Mouse (Mus musculus): ENCODE data around the gene Hist1h2ai.
A peak's percentile ranks its signal among the peaks of the same experiment; 100 is the strongest.
"Not testable (repeated sequence)": the region's sequence is repeated elsewhere in the genome, so short reads cannot be mapped to it uniquely, and the experiment has no call there.

The Hist1h2ai gene

GRCm38 (mm10) chr13:21715864-21716539 is at the start of gene Hist1h2ai, which contains the start of gene Hist1h2bl:
Gene Hist1h2ai (plus strand): TSS chr13:21716422.
Gene Hist1h2bl (minus strand): TSS chr13:21716143.
- DNase-seq (ENCODE audit: low read depth, low spot score), result peak; percentile 80

- no peak for DNase-seq (ENCODE audit: low read depth, low spot score)
Measured at GRCm38 (mm10) chr13:21677305-21677704, 38.9 kb upstream of the Hist1h2ai start, which contains the start of gene Olfr1360. Gene Olfr1360 (minus strand): TSS chr13:21677405.

DNA sequence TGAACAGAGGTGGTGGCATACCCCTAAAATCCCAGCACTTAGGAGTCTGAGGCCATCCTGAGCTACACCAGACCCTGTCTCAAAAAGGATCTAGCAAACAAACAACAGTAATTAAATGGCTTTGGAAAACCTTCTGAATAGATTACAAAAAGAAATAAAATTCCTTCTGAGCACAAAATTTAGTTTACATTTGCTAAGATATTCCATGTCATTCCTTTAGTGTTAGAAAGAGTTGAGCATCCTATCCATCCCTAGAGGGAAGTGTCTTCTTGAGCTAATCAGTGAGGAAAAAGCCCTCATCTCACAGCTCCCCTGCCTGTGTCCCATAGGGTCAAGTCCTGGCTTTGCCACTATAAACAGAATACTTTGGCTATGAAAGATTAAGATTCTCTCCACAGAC is 18.4 kb upstream of the Hist1h2ai start, which contains the start of gene Olfr1359:
TSS of gene Olfr1359 (plus strand) at position 301 of the 400 bp plus-strand sequence.
- no peak for DNase-seq (ENCODE audit: low read depth, low spot score)

- DNase-seq (ENCODE audit: low read depth, low spot score), result no peak
Measured at GRCm38 (mm10) chr13:21706669-21707068, 9.6 kb upstream of the Hist1h2ai start.

DNA sequence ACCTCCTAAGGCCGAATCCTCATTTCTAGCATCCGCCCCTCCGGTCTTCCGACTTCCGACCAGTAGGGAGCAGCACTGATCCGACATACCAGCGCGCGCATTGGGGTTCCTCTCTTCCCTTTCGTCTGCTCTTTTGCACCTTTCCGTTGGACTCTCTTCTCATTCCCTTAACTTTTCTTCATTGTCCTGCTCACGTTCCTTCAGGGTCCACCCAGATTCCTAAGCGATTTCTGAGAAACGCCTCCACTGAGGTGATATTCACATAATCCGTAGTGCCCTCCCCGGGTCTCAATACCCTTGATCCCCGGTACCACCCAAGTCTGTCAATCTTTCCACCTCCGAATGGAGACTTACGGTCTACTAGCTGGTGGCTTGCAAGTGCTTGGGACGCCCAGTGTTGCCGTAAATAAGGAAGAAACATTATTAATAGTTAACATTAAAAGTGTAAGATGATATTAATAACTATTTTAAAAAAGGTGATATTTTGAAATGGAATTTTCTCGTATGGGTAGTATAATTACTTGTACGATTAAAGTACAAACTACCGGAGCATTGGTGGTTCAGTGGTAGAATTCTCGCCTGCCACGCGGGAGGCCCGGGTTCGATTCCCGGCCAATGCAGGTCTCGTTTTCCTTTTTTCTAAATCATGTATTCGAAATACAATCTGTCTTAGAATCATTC is 6.1 kb upstream of the Hist1h2ai start:
- no peak for DNase-seq (ENCODE audit: low read depth, low spot score)

DNA sequence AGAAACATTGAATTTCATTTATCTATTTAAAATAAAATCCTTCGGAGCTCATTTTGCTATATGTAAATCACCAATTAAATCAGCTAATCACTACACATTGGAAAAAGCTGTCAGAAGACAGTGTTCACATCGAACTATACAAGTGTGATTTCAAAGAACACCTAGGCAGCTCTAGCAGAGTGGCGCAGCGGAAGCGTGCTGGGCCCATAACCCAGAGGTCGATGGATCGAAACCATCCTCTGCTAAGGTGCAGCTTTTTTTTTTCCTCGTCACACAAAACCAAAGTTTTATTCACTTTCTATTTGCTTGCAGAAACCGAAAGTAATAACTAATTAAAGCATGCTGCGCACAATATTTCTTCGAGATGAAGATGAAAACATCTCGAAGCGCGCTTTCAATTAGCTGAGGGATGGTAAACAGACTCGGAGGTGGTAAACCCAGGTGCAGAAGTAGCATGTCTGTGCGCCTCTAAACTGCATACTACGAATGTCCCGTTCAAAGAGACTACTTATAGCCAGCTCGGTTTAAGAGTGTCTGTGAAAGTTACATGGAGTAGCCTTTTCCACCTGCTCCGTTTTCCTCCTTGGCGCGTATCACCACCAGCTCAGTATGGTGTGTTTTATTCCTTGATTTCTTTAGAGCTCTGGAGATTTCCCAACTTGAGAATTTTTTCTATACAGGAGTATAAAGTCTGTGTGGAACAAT is 5.2 kb upstream of the Hist1h2ai start:
- DNase-seq (ENCODE audit: low read depth, low spot score), result no peak

GRCm38 (mm10) chr13:21711698-21712097 is 4.5 kb upstream of the Hist1h2ai start:
- no peak for DNase-seq (ENCODE audit: low read depth, low spot score)

DNA sequence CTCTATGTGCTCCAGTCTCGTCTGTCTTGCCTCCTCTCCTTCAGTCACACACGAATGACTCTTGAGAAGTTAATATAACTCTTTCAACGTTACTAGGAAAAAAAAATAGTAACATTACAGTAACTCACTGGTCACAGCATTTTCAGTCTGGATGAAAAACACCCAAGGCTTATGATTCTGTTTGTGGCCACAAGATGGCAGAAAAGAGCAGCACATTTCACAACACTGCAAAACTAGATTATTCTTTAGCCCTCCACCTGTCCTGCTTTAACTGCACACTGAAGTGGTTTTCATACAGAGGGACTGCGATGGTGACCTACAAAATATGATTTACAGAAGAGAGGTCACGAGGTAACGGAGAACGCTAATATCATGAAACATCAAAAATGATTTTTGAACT is 1.5 kb upstream of the Hist1h2ai start:
- no peak for DNase-seq (ENCODE audit: low read depth, low spot score)

- no peak for DNase-seq (ENCODE audit: low read depth, low spot score)
Measured at GRCm38 (mm10) chr13:21715131-21715863, 925 bp upstream of the Hist1h2ai start.

GRCm38 (mm10) chr13:21716540-21717391 is 544 bp downstream of the Hist1h2ai start:
- not testable (repeated sequence) for DNase-seq (ENCODE audit: low read depth, low spot score)

DNA sequence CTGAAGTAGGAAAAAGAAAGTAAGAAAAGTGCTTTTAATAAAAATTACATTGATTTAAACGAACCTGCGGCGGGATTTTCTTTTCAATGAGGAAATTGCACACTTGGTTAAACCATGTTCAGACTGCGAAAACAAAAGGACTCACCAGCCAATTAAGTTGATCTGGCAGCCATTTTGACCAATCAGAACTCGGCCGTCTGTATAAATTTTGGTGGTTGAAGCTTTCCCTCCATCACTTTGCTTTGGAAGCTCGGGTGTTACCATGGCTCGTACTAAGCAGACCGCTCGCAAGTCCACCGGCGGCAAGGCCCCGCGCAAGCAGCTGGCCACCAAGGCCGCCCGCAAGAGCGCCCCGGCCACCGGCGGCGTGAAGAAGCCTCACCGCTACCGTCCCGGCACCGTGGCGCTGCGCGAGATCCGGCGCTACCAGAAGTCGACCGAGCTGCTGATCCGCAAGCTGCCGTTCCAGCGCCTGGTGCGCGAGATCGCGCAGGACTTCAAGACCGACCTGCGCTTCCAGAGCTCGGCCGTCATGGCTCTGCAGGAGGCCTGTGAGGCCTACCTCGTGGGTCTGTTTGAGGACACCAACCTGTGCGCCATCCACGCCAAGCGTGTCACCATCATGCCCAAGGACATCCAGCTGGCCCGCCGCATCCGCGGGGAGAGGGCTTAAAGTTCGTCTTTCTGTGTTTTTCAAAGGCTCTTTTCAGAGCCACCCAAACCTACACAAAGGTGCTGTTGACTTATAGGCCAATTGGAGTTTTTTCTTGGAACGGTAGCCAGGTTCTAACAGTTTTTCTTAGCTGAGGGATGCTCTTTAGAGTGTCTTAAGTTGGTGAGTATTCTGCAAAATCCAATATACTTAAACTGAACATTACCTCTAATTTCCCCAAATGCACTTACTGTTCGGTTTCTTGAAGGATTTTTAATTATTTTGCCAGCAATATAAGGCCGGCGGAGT is 1.5 kb downstream of the Hist1h2ai start, which contains the start of gene Hist1h3h:
TSS of gene Hist1h3h (plus strand) at position 263 of the 961 bp plus-strand sequence.
- DNase-seq (ENCODE audit: low read depth, low spot score), result not testable (repeated sequence)

DNA sequence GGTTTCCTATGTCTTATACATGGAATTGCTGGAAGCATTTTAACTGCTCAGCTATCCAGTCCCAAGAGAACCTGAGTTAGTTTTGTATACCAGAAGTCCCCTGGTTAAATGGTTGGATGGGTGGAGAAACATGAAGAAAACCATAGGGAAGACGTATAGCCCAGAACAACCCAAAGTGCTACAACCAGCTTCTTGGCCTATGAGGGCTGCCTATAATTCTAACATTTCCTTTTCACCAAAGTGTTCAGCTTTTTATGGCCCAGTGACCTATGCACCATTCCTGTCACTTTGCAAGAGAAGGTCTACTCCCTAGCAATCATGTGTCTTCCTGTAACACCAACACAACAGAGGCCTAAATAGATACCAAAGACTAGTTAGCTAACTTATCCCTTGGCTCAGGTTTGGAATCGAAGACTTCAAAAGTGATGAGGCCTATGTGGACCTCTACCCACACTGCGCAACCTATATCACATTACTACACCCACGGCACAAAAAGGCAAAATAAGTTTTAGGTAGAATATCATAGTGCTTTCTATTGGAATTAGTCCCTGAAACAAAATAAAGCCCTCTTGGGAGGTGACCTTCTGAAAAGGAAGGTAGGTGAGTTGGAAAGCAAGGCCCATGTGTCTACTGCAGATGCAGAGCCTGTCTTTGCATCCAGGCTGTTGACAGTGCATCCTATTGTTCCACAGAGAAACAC is 2.3 kb downstream of the Hist1h2ai start:
- no peak for DNase-seq (ENCODE audit: low read depth, low spot score)

- not testable (repeated sequence) for DNase-seq (ENCODE audit: low read depth, low spot score)
Measured at GRCm38 (mm10) chr13:21721107-21721756, 5.0 kb downstream of the Hist1h2ai start.

DNA sequence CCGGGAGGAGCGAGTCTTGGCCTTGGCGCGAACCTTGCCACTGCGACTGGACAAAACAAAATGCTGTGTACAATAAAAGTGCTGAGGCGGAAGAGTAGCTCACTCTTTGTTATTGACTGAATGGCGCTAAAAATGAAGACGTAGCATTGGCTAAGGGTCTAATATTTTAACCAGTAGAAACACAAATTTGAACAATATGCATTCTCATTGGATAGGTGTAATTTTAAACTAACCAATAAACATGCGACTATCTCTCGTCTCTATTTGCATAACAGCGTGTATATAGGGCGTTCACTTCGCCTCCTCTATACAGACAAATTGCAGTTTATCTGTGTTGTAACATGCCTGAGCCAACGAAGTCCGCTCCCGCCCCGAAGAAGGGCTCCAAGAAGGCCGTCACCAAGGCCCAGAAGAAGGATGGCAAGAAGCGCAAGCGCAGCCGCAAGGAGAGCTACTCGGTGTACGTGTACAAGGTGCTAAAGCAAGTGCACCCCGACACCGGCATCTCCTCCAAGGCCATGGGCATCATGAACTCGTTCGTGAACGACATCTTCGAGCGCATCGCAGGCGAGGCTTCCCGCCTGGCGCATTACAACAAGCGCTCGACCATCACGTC is 5.6 kb downstream of the Hist1h2ai start, which contains the start of gene Hist1h2bm:
TSS of gene Hist1h2bm (plus strand) at position 288 of the 616 bp plus-strand sequence.
- not testable (repeated sequence) for DNase-seq (ENCODE audit: low read depth, low spot score)

- DNase-seq (ENCODE audit: low read depth, low spot score), result no peak
Measured at GRCm38 (mm10) chr13:21722373-21722925, 6.2 kb downstream of the Hist1h2ai start.

DNA sequence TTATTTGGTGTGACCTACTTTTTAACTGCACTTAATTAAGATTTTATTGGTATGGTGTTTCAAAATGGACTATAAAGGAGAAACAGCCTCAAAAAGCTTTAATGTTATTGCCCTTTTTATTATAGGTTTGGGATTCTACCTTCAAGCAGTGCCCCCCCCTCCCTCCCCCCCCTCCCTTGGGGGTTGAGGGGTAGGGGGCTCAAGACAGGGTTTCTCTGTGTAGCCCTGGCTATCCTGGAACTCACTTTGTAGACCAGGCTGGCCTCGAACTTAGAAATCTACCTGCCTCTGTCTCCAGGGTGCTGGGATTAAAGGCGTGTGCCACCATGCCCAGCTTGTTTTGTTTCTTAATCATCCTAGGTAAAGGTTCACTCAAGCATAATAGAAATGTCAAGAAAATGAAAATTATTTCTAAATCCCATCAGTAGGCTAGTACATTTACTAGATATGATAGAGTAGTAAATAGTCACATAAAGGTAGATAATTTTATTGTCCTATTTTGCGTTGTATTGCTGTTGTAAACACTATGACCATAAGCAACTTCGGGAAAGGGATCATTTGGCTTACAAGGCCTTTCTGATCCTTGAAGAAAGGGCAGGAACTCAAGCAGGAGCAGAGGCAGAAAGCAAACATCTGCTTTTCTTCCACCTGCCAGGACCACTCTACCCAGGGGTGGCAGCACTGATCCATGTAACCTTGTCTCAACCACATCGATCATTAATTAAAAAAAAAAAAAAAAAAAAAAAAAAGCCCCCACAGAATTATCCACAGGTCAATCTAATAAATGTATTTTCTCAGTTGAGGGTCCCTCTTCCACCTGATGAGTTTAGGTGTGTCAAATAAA is 7.0 kb downstream of the Hist1h2ai start:
- no peak for DNase-seq (ENCODE audit: low read depth, low spot score)

Measured in WW6 (cell line).